Comparison of ENCODE assay signal across 7 mouse cellular contexts in genomic region chr5:139397959-139398753, GRCm38 (mm10). TPM values are rescaled to one million over a fixed set of nuclear protein-coding genes. Genes with fewer than 3 reads are reported as not detected.
DNase-seq lines count a peak whose midpoint lies in the region; ATAC-seq lines count a peak whose summit lies in the region.

No protein-coding gene starts in this region.

- WGBS in limb, embryonic 12.5 days: 40% methylated on average over 5 of the region's 5 CpGs
- WGBS in midbrain, embryonic 15.5 days: 37% methylated on average over 5 of the region's 5 CpGs

- peak; percentile 94 for DNase-seq in adrenal gland, postnatal 10 days
- DNase-seq in embryo, embryonic 9.5 days (ENCODE audit: extremely low spot score): peak; percentile 85
- peak; percentile 95 to 99 for DNase-seq in heart, adult 18-20 months
- peak; percentile 94 to 98 for DNase-seq in kidney, adult 8-10 months
- peak; percentile 71 to 87 for DNase-seq in spleen, adult 18-20 months

- H3K9ac ChIP-seq in limb, embryonic 12.5 days (replicated peaks): no peak overlapping the region
- no peak overlapping the region for H3K9ac ChIP-seq in midbrain, embryonic 15.5 days

- no peak overlapping the region for H3K4me2 ChIP-seq in limb, embryonic 12.5 days
- H3K4me2 ChIP-seq in midbrain, embryonic 15.5 days: no peak overlapping the region

- H3K27me3 ChIP-seq in limb, embryonic 12.5 days: no peaks in the 10 kb centered on the region
- no peaks in the 10 kb centered on the region for H3K27me3 ChIP-seq in midbrain, embryonic 15.5 days (replicated peaks)

- peaks cover 15% of the 10 kb centered on the region for H3K4me1 ChIP-seq in limb, embryonic 12.5 days (replicated peaks)
- peaks cover 3% of the 10 kb centered on the region; the same call in 1 of the 2 replicates for H3K4me1 ChIP-seq in midbrain, embryonic 15.5 days

- 0 out of 2 replicates have a peak, but pooled peaks cover 2% of the 10 kb centered on the region for H3K36me3 ChIP-seq in limb, embryonic 12.5 days
- H3K36me3 ChIP-seq in midbrain, embryonic 15.5 days (replicated peaks): no peaks in the 10 kb centered on the region

- no peak overlapping the region for H3K27ac ChIP-seq in limb, embryonic 12.5 days
- H3K27ac ChIP-seq in midbrain, embryonic 15.5 days: no peak overlapping the region

- no peaks in the 10 kb centered on the region for H3K9me3 ChIP-seq in limb, embryonic 12.5 days
- H3K9me3 ChIP-seq in midbrain, embryonic 15.5 days: no peaks in the 10 kb centered on the region

- no peak overlapping the region for H3K4me3 ChIP-seq in limb, embryonic 12.5 days (replicated peaks)
- H3K4me3 ChIP-seq in midbrain, embryonic 15.5 days: no peak overlapping the region

- 0 out of 2 replicates have a peak, but pooled peaks have one; percentile 40 for ATAC-seq in limb, embryonic 12.5 days (ENCODE audit: insufficient number of reproducible peaks, insufficient read depth, low FRiP score, low TSS enrichment, low read depth)
- ATAC-seq in midbrain, embryonic 15.5 days (replicated peaks): peak; percentile 75

RNA-seq across cellular contexts. Expression of gene C130050O18Rik, which starts 6.9 kb away (rescaled TPM):
- total RNA-seq in adrenal gland, postnatal 10 days (2021): under 1 TPM; 0.81 to 0.91 TPM
- total RNA-seq in heart, adult 18-20 months (2021): under 1 TPM; 0.47 to 0.69 TPM
- 1.5 and 1.7 TPM in 2 replicates for polyA plus RNA-seq in limb, embryonic 12.5 days (2016; fragmentation: Nextera tagmentation; extraction: Ambion mirVana)
- 0.18 and 0.33 TPM in 2 replicates for polyA plus RNA-seq in midbrain, embryonic 15.5 days (2015; fragmentation: Nextera tagmentation; extraction: Ambion mirVana)

RNA-seq across cellular contexts. Expression of gene Gpr146, which starts 20.7 kb away (rescaled TPM):
- 10 to 100 TPM; 12.0 to 13.2 TPM for total RNA-seq in adrenal gland, postnatal 10 days (2021)
- 10 to 100 TPM; 39.6 to 40.5 TPM for total RNA-seq in heart, adult 18-20 months (2021)
- 1.7 and 2.3 TPM in 2 replicates for polyA plus RNA-seq in limb, embryonic 12.5 days (2016; fragmentation: Nextera tagmentation; extraction: Ambion mirVana)
- polyA plus RNA-seq in midbrain, embryonic 15.5 days (2015; fragmentation: Nextera tagmentation; extraction: Ambion mirVana): 2.5 and 2.7 TPM in 2 replicates

RNA-seq across cellular contexts. Expression of gene Gper1, which starts 24.8 kb away (rescaled TPM):
- total RNA-seq in adrenal gland, postnatal 10 days (2021): 1 to 10 TPM; 4.1 to 5.6 TPM
- 1 to 10 TPM; 1.1 to 1.3 TPM for total RNA-seq in heart, adult 18-20 months (2021)
- 1.7 and 1.9 TPM in 2 replicates for polyA plus RNA-seq in limb, embryonic 12.5 days (2016; fragmentation: Nextera tagmentation; extraction: Ambion mirVana)
- 8.2 and 9.5 TPM in 2 replicates for polyA plus RNA-seq in midbrain, embryonic 15.5 days (2015; fragmentation: Nextera tagmentation; extraction: Ambion mirVana)

RNA-seq across cellular contexts. Expression of gene Cyp2w1, which starts 45.7 kb away (rescaled TPM):
- total RNA-seq in adrenal gland, postnatal 10 days (2021): not detected
- not detected for total RNA-seq in heart, adult 18-20 months (2021)
- polyA plus RNA-seq in limb, embryonic 12.5 days (2016; fragmentation: Nextera tagmentation; extraction: Ambion mirVana): 0.90 and 1.0 TPM in 2 replicates
- 0.46 TPM in 1 of 2 replicates, not detected in the other for polyA plus RNA-seq in midbrain, embryonic 15.5 days (2015; fragmentation: Nextera tagmentation; extraction: Ambion mirVana)

RNA-seq across cellular contexts. Expression of gene Cox19, which starts 46.9 kb away (rescaled TPM):
- 10 to 100 TPM; 81.5 to 84.7 TPM for total RNA-seq in adrenal gland, postnatal 10 days (2021)
- total RNA-seq in heart, adult 18-20 months (2021): 100 to 1,000 TPM in 1 of 2 experiments, 10 to 100 TPM in 1; 82.6 to 103 TPM
- 118 and 121 TPM in 2 replicates for polyA plus RNA-seq in limb, embryonic 12.5 days (2016; fragmentation: Nextera tagmentation; extraction: Ambion mirVana)
- 106 and 108 TPM in 2 replicates for polyA plus RNA-seq in midbrain, embryonic 15.5 days (2015; fragmentation: Nextera tagmentation; extraction: Ambion mirVana)
